Mouse (Mus musculus) megakaryocyte, embryonic 14.5 days (primary cell): ENCODE measurements around the gene 4930451I11Rik.

Source experiments
- FLI1 ChIP-seq: IDR thresholded peaks from 2 replicates; pipeline ENCODE4 v1.6.1; 2012; ENCODE audit warnings: low read length, inconsistent platforms, mixed read lengths
- GATA1 ChIP-seq: IDR thresholded peaks from 3 replicates; pipeline ENCODE4 v1.6.1; 2012; ENCODE audit warnings: mixed read lengths, low read length, inconsistent platforms, borderline replicate concordance

- TF ChIP-seq FLI1 (no peak), GATA1 (no peak)
Observed at GRCm38 (mm10) chr7:126815726-126816222, 15.7 kb downstream of the 4930451I11Rik start.
